Mouse (Mus musculus) limb, embryonic 14.5 days (tissue): ENCODE data around the gene Gm6525. TPM values are rescaled to one million over a fixed set of nuclear protein-coding genes. Genes with fewer than 3 reads are reported as not detected.

ENCODE experiments used
- ATAC-seq: fragments of 200-750 bp; cut with Nextera tagmentation; 2 replicates; pipeline ENCODE4 v1.8.0; 2017; ENCODE audit warnings: low read depth, moderate number of reproducible peaks, moderate TSS enrichment; ENCODE audit not compliant: low FRiP score
- DNase-seq: peaks from one replicate; pipeline ENCODE4 v3.0.0-alpha.2; 2015; ENCODE audit warnings: low spot score
- H3K27ac ChIP-seq: fragments of 300-500 bp; sonication (generic); replicated peaks from 2 replicates; pipeline ENCODE4 v1.5.1; 2014; ENCODE audit warnings: low read depth, mild to moderate bottlenecking, low read length, moderate library complexity, mixed read lengths
- H3K27me3 ChIP-seq: fragments of 300-500 bp; sonication (generic); 2 replicates; pipeline ENCODE4 v1.6.1; 2014; ENCODE audit warnings: low read length, mixed read lengths; ENCODE audit not compliant: control insufficient read depth, insufficient read depth
- H3K36me3 ChIP-seq: fragments of 300-500 bp; sonication (generic); 2 replicates; pipeline ENCODE4 v1.6.1; 2014; ENCODE audit warnings: mild to moderate bottlenecking, low read length, moderate library complexity, mixed read lengths; ENCODE audit not compliant: control insufficient read depth, insufficient read depth
- H3K4me1 ChIP-seq: fragments of 300-500 bp; sonication (generic); 2 replicates; pipeline ENCODE4 v1.6.1; 2014; ENCODE audit warnings: antibody characterized with exemption, low read length, mixed read lengths; ENCODE audit not compliant: control insufficient read depth, insufficient read depth
- H3K4me2 ChIP-seq: fragments of 300-500 bp; sonication (generic); replicated peaks from 2 replicates; pipeline ENCODE4 v1.6.1; 2014; ENCODE audit warnings: low read depth, mild to moderate bottlenecking, low read length, moderate library complexity; ENCODE audit not compliant: severe bottlenecking
- H3K4me3 ChIP-seq: fragments of 300-500 bp; sonication (generic); replicated peaks from 2 replicates; pipeline ENCODE4 v1.5.1; 2014; ENCODE audit warnings: low read length
- H3K9ac ChIP-seq: fragments of 300-500 bp; sonication (generic); 2 replicates; pipeline ENCODE4 v1.6.1; 2014; ENCODE audit warnings: mild to moderate bottlenecking, low read depth, low read length, moderate library complexity; ENCODE audit not compliant: severe bottlenecking
- H3K9me3 ChIP-seq: fragments of 300-500 bp; sonication (generic); 2 replicates; pipeline ENCODE4 v1.6.1; 2016; ENCODE audit warnings: low read length; ENCODE audit not compliant: control insufficient read depth
- POLR2A ChIP-seq: fragments of 200-500 bp; IDR thresholded peaks from 2 replicates; pipeline ENCODE4 v1.8.0; 2012; ENCODE audit warnings: inconsistent platforms, mild to moderate bottlenecking, moderate library complexity, borderline replicate concordance; ENCODE audit not compliant: insufficient read depth, insufficient read length; ENCODE audit errors: extremely low read depth
- WGBS: fragments of 180-500 bp; shearing (Covaris S2); extraction: QIAGEN DNeasy Blood & Tissue Kit; methylation state at CpG from one replicate; pipeline ENCODE4 v1.1.7; 2014; 5-methylcytosine and 5-hydroxymethylcytosine counted together
- polyA plus RNA-seq, 2 experiments: library from polyadenylated mRNA; depleted of rRNA in 1 of 2; stranded (reverse) in 1 of 2; unstranded in 1 of 2; fragments of >200 nt; fragmentation: Nextera tagmentation in 1 of 2; extraction: Ambion mirVana in 1 of 2; gene quantifications; 2 replicates each; pipeline versions ENCODE4 v1.2.1 to v1.2.3; 2012 to 2014

Gm6525 gene
- 0.26 and 0.39 TPM in 2 replicates for polyA plus RNA-seq (2012; rRNA removed)
- polyA plus RNA-seq (2014; fragmentation: Nextera tagmentation; extraction: Ambion mirVana), result 0.55 and 0.84 TPM in 2 replicates

DNA sequence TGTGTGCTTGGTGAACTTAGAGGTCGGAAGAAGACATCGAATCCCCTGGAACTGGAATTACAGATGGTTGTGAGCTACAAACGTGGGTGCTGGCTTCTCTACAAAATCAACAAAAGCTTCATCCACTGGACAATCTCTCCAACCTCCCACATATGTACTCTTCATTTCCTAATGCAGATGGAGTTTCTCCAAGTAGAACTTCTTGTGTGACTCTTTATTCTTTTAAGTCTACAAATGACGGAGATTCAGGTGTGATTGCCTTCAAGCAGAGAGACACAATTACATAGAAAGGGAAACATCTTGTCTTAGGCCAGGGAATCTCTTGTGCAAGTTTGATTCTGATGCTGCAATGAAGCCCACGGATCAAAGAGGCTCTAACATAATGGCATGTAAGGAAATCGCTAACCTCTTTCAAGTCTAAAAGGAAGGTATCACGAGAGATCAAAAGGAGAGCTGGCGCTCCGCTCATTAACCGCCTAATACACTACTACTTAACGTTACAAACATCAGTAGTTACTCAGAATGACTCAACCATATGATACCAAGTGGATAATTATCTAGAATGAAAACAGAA lies at the start of gene Gm6525:
TSS of gene Gm6525 (plus strand) at position 524 of the 574 bp plus-strand sequence.
- Histone ChIP-seq H3K4me3 (no peak within 1 kb of the TSS), H3K9ac (no peak within 1 kb of the TSS), H3K36me3 (no peaks in the 10 kb centered on the region), H3K4me1 (no peaks in the 10 kb centered on the region), H3K27me3 (no peaks in the 10 kb centered on the region), H3K4me2 (no peak within 1 kb of the TSS), H3K27ac (no peak within 1 kb of the TSS), H3K9me3 (no peaks in the 10 kb centered on the region)
- WGBS, result 67% methylated on average over 11 of the region's 11 CpGs
- TF ChIP-seq POLR2A, result no peak
- ATAC-seq (no peak), DNase-seq (no peak)

DNA sequence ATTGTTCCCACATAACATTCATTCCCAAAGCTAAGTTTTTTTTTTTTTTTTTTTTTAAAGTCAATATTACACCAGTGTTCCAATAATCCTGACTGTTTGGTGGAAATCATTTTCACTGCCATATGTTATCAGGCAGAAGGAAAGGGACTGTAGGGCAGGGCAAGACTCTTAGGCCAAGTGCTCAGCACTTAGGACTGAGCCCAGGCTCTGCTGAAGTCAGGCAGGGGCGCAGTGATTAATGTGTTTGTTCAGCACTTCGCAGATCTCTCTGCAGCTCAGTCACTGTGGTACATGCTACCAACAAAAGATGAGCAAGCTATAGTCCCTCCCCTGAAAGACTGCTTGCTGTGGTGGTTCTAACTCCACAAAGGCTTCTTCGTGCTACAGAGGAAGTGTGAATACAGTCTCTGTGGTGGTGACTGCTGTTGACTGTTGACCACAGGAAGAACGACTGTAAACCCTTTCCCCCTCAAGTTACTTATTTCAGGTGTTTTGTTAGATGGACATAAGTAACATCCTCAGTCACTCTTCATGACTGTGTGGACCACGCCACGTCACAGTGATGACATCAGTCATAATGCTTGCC lies 48.1 kb upstream of the Gm6525 start:
- no peak overlapping the region for H3K4me3 ChIP-seq
- TF ChIP-seq POLR2A, result no peak
- H3K9me3 ChIP-seq, result no peaks in the 10 kb centered on the region
- ATAC-seq, result no peak
- WGBS, result 81% methylated on average over 6 of the region's 6 CpGs
- no peaks in the 10 kb centered on the region for H3K27me3 ChIP-seq
- no peak overlapping the region for H3K27ac ChIP-seq
- no peak for DNase-seq
- H3K4me2 ChIP-seq, result no peak overlapping the region
- H3K4me1 ChIP-seq, result peaks cover 12% of the 10 kb centered on the region
- H3K36me3 ChIP-seq, result no peaks in the 10 kb centered on the region
- no peak overlapping the region for H3K9ac ChIP-seq

DNA sequence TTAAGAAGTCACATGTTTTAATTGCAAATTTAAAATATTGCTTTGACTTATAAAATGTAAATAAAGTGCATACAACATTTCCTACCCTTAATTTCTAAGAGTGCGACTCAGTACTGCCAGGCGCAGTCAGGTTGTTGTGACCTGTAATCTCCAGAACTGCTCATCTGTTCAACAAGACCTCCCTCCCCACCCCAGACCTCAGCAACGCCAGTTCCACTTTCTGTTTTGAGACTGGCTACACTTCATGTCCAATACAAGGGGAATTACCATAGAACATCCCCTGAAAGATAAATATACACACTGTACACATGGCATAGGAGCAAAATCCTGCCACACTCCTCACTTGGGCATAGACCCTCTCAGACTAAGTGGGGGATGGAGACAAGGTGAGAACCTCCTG lies 47.2 kb upstream of the Gm6525 start:
- DNase-seq, result no peak
- no peak overlapping the region for H3K4me2 ChIP-seq
- H3K27me3 ChIP-seq, result no peaks in the 10 kb centered on the region
- no peaks in the 10 kb centered on the region for H3K9me3 ChIP-seq
- H3K4me3 ChIP-seq, result no peak overlapping the region
- no peak for ATAC-seq
- H3K27ac ChIP-seq, result no peak overlapping the region
- H3K36me3 ChIP-seq, result no peaks in the 10 kb centered on the region
- H3K9ac ChIP-seq, result no peak overlapping the region
- H3K4me1 ChIP-seq, result peaks cover 12% of the 10 kb centered on the region
- TF ChIP-seq POLR2A, result no peak
- WGBS, result 80% methylated on average over 3 of the region's 3 CpGs

DNA sequence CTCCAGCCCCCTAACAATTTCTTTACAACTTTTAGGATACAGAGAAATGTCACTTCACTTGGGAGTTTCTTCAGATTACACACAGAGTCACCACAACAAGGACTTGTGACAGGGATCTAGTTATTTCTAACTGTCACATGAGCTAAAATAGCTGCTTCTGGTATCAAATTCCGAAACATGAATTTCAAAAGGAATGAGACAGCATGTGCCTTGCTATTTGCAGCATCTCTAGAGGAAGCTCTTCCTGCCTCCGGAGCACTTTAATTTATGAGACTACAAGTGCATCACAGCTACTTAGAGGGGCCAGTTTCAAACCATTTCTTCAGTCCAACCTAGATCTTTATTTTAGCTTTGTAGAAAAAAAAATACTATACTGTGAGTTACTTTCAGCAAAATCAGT lies 46.5 kb upstream of the Gm6525 start:
- Histone ChIP-seq H3K9me3 (no peaks in the 10 kb centered on the region), H3K4me2 (no peak overlapping the region), H3K36me3 (no peaks in the 10 kb centered on the region), H3K4me3 (no peak overlapping the region), H3K27me3 (no peaks in the 10 kb centered on the region), H3K27ac (no peak overlapping the region), H3K4me1 (peaks cover 12% of the 10 kb centered on the region), H3K9ac (no peak overlapping the region)
- TF ChIP-seq POLR2A, result no peak
- no peak for DNase-seq
- 70% methylated on average over 2 of the region's 2 CpGs for WGBS
- ATAC-seq, result no peak

DNA sequence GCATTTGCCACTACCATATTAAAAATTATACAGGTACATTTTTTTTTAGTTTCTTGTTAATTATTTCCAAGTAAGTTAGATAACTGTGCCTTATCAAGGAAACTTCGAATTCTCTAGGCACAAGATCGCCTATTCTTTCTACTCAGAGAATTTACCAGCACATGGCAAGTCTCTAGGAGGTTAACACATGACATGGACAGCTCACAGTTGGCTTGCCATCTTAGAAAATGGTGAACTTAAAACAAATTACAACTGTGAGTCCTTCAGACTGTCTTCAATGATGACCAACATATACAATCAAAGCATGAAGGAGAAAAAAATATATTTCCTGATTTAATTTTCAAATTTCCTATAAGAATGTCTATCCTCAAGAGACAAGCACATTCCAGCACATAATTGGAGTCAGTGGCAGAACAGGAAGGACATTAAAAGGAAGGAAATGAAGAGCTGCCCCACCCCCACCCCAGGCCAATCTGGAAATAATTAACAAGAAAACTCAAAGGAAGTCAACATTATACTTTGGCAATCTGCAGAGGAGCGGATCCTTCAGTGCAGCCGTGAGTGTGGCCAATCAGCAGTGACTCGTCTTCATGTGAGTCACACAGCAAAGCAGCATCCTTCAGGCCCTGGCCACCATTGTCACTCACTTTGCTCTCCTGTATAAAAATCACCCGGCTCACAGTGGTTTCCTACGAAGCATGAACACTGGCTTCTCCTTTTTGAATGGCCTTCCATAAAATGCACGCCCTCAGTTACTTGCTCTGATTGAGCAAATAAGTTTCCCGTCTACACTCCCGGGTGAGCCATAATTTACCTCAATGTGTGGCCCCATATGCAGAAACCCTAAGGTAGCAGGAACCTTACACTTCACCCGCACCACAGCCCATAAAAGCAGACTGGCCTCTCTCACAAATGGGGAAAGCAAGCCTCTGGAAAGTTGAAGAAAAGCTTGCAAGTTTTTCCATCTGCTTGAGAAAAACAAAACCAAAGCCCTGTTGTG lies 44.7 kb upstream of the Gm6525 start:
- Histone ChIP-seq H3K36me3 (no peaks in the 10 kb centered on the region), H3K4me1 (peaks cover 12% of the 10 kb centered on the region), H3K27me3 (no peaks in the 10 kb centered on the region), H3K4me2 (no peak overlapping the region), H3K27ac (no peak overlapping the region; the same call in 1 of the 2 replicates), H3K9ac (no peak overlapping the region), H3K4me3 (no peak overlapping the region), H3K9me3 (no peaks in the 10 kb centered on the region)
- DNase-seq, result peak; percentile 40
- TF ChIP-seq POLR2A, result no peak
- no peak; the same call in 1 of the 2 replicates for ATAC-seq
- WGBS, result 23% methylated on average over 11 of the region's 11 CpGs
